Mouse (Mus musculus): ENCODE measurements at regions not wholly inside any gene's neighbourhood (a gene's known extent, or its start where the extent isn't known, plus 50 kb on each side); places are given as distances from the start of the nearest gene placed in this dataset.

DNA sequence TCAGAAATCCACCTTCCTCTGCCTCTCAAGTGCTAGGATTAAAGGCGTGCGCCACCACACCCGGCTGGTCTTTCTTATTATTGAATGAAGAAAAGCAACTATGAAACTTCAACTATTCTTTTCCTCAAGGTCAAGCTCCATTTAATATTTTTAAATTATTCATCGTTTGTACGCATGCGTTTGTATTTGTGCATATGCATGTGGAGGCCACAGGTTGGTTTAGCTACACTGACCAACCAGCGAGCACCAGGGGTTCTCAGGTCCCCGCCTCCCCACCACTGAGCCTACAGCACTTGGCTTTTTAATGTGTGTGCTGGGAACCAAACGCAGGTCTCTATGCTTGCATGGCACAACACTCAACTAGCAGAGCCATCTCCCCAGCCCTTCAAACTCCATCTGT is 51.0 kb upstream of the Tmem252 start:
- no peak for DNase-seq (ENCODE audit: low spot score in 2 of 2)

DNA sequence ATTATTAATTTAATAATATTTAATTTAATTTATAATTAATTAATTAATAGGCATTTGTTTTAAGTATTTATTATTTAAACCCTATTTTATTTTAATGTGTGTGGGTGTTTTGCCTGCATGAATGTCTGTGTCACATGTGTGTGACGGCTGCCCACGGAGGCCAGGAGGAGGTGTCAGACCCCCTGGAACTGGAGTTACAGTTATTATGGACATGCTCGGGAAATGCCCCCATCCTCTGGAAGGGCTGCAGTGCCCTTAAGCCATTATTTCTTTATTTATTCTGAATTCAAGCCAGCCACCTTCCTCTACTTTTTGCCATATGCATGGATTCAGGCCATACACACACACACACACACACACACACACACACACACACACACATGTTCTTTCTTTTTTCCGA is 51.5 kb upstream of the Tmem252 start:
- no peak for DNase-seq (ENCODE audit: low spot score in 2 of 2)

- DNase-seq (ENCODE audit: low spot score in 2 of 2), result peak; percentile 45 to 61
Measured at GRCm38 (mm10) chr19:24621610-24622220, 52.1 kb upstream of the Tmem252 start.

GRCm38 (mm10) chr19:24615762-24616310 is 58.0 kb upstream of the Tmem252 start:
- no peak for DNase-seq (ENCODE audit: low spot score in 2 of 2)

- no peak for DNase-seq (ENCODE audit: low spot score in 2 of 2)
Measured at GRCm38 (mm10) chr19:24607884-24608283, 52.2 kb upstream of the Pip5k1b start.

DNA sequence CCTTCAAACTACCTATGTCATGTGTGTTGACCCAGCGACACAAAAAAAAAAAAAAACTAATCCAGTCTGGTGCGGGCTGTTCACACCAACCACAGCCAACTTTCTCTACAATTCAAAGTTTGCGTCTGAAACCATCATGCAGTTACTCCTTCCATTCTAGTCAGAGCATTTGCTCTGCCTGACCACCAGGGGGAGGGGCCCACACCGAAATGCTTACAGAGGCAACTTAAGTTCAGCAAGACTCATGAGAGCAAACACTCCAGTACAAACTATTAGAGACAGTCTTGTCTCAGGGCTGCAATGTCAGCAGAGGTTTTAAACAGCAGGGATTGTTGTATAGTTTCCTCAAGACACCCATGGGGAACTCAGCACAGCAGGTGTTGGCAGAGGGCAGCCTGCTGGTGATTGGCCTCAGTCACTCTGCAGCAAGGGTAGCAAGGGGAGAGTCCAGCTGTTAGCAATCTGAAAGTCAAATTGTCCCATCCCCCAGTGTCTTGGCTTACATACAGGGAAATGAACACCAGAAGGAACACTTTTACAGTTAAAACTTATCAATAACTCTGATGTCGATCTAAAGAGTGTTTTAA is 50.8 kb upstream of the Pip5k1b start:
- DNase-seq (ENCODE audit: low spot score in 2 of 2), result no peak

All from frontal cortex, postnatal 25 days (tissue).